Mouse (Mus musculus) urinary bladder, adult 2 months (tissue): ENCODE data around the gene Map3k13. TPM values are rescaled to one million over a fixed set of nuclear protein-coding genes. Genes with fewer than 3 reads are reported as not detected.
"Not testable (repeated sequence)": the region's sequence is repeated elsewhere in the genome, so short reads cannot be mapped to it uniquely, and the experiment has no call there.

Experiments used
- DNase-seq: peaks from one replicate; pipeline ENCODE4 v3.0.0; 2022; ENCODE audit warnings: low spot score
- polyA plus RNA-seq: library from polyadenylated mRNA; depleted of rRNA; stranded (reverse); fragments of >200 nt; gene quantifications from 2 replicates; pipeline ENCODE4 v1.2.3, GENCODE M21; 2012; rRNA removed

Map3k13 gene
- 0.69 and 0.96 TPM in 2 replicates for polyA plus RNA-seq

DNA sequence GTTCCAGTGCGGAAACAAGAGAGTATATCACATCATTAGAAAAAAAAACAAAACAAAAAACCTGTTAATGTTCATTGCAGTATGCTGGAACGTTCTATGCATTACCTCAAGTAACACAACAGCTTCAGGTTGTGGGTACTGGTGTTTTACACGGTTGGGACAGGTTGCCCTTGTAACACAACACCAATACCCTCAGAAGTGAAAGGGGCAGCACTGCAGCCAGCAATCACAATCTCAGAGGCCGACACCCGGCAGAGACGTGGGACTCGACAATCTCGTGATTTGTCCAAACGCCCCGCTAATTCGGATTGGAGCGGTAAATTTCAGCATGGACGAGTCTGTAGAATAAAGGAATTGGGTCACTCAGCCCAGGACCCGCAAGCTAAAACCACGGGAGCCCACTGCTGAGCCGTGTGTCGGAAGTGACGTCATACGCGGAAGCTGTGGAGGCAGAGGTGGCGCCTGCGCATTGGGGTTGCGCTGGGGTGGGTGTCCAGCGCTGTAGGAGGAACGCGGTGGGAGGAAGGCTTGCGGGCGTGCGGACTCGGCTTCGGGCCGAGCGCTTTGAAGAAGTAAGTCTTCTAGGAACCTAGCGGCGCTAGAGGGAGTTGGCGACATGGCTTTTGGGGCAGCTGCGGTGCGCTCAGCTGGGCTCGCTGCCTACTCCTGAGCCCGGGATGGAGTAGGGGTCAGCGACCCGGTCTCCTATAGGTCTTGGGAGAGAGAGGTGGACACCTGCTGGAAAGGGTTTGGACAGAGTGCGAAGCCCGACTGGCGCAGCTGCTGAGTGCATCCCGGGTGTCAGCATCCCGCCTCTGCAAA, at the start of gene Map3k13:
Gene Map3k13 (plus strand): TSS at position 472 of the 822 bp plus-strand sequence.
- peak; percentile 84 for DNase-seq

GRCm38 (mm10) chr16:21758447-21758846, 35.7 kb upstream of the Map3k13 start:
- DNase-seq = no peak

DNA sequence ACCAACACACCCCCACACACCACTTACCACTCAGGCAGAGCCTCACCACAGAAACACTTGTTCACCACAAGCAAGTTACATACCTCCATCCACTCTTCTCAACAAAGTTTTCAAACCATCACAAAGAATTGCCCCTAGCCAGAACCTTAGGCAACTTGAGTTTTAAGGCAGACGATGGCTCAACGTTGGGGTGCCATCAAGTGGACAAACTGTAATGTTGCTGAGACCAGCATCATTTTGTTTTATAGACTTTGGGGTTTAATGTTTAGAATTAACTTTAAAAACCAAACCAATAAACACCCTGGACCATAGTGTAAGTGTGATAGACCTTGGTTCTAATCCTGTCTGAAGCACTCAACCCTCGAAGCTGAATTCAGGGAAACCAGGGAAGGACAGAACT, 25.9 kb upstream of the Map3k13 start:
- DNase-seq = no peak

GRCm38 (mm10) chr16:21769667-21770066, 24.5 kb upstream of the Map3k13 start:
- no peak for DNase-seq

GRCm38 (mm10) chr16:21774725-21775124, 19.4 kb upstream of the Map3k13 start:
- DNase-seq = no peak

DNA sequence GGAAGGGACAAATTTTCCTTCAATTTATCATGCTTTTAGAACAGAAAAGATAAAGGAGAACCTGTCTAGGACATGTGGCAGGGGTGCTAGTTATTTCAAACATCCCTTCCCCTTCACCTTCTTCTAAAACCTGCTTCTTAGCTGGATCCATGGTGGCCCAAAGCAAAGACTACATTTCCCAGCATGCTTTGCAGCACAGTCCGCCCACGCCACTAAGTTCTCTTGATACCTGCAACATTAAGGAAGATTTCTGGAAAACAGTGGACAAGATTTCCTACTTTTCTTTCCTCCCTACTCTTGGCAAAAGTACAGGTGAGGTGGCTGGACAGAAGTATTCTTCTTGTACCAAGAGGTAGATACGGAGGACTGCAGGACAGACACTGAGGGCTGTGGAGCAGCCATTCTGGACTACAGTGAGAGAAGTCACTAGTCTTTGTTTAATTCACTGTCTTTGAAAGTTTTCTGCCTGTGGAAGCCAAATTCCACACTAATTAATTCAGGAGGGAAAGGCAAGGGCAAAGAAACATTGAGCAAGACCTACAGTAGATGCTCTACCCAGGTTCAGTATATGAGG, 15.8 kb upstream of the Map3k13 start:
- DNase-seq = no peak

- no peak for DNase-seq
Measured at GRCm38 (mm10) chr16:21779149-21779548, 15.0 kb upstream of the Map3k13 start.

DNA sequence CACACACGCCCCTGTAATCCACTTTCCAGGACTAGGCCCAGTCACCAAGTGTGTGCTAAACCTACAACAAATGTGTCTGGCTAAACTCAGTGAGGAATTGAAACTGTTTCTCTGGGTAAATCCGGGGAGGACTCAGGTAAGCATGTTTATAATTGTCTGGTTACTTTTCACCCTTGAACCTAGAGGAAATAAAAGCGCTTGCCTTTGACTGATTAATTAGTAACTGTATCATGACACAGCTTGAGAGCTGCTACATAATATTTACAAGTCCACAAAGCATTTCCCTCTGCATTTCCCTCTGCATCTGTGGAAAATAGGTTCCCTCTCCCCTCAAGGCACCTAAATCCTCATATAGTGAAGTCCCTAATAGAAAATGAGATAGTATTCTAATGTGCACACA, 12.9 kb upstream of the Map3k13 start:
- DNase-seq = no peak

GRCm38 (mm10) chr16:21781895-21782294, 12.3 kb upstream of the Map3k13 start:
- no peak for DNase-seq

- no peak for DNase-seq
Measured at GRCm38 (mm10) chr16:21782807-21783206, 11.3 kb upstream of the Map3k13 start.

DNA sequence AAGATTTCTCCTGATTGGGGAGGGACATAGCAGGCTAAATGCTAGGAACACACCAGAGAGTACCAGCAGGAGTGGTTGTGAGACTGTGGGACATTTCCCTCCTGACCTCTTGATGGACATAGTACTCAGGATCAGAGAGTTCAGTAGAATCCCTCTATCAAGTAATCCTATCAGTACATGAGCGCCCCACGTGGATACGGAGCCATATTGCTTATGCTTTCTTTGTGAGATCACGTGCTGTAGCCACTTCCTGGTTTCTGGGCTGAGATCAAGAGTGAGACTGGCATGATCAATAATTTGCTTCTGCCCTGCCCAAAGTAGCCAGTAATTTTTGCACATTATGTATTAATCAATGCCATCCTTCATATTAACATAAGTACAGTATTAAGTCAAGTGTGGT, 9.1 kb upstream of the Map3k13 start:
- no peak for DNase-seq

- no peak for DNase-seq
Measured at GRCm38 (mm10) chr16:21786317-21786716, 7.8 kb upstream of the Map3k13 start.

- DNase-seq = peak; percentile 63
Measured at GRCm38 (mm10) chr16:21787516-21788353, 6.4 kb upstream of the Map3k13 start, which contains the start of gene Ehhadh. Gene Ehhadh (minus strand): TSS chr16:21787807.

GRCm38 (mm10) chr16:21788581-21788980, 5.6 kb upstream of the Map3k13 start:
- DNase-seq = no peak

DNA sequence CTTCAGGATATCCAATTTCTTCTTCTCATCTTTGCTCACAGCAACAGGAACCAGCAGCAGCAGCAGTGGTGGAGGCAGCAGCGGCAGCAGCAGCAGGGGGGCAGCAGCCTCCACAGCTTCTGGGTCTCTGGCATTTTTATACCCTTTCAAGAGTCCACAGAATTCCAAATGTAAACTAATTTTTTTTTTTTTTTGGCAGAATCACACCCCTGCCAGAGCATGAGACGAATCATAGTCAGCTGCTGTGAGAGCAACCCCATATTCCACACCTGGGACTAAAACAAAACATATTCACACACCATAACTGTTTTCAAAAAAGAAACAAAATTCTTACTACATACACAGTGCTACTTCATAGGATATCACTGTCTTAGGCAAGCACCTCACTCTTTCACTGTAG, 5.0 kb upstream of the Map3k13 start:
- no peak for DNase-seq

DNA sequence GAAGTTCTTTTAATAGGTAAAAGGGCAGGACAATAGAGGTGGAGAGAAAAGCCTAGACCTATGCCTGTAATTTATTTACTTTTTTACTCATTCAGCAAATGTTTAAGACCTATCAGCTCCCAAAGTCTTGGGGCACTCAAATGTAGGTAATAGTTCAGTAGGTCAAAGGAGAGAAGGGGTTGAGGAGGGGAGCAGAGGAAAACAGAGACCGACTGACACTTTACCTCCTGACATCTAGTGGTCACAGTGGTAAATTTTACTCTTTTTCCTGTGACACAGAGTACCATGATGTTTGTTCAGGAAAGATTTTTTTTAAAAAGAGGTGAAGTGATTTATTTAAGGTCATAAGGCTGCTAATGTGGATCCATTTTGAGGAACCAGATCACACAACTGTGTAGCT, 3.7 kb upstream of the Map3k13 start:
- DNase-seq = no peak

- DNase-seq = no peak
Measured at GRCm38 (mm10) chr16:21791779-21792178, 2.4 kb upstream of the Map3k13 start.

GRCm38 (mm10) chr16:21793080-21793810, 901 bp upstream of the Map3k13 start:
- not testable (repeated sequence) for DNase-seq

DNA sequence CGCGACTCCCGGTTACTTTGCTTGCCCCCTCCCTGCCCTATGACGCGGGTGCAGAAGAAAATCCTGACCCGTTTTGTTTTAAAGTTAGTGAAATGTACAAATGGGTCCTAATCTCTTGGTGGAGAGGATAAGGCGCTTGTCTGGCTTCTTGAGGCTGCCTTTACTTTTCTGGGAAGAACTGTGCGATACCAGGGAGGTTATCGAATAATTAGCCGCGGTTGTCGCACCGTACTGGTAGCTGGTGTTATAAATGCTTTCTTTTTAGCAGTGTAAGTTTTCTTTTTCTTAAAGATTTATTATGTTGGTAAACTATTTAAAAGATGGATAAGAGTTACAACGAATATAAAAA, 525 bp downstream of the Map3k13 start:
- DNase-seq = no peak

GRCm38 (mm10) chr16:21795071-21795470, 925 bp downstream of the Map3k13 start:
- DNase-seq = no peak

DNA sequence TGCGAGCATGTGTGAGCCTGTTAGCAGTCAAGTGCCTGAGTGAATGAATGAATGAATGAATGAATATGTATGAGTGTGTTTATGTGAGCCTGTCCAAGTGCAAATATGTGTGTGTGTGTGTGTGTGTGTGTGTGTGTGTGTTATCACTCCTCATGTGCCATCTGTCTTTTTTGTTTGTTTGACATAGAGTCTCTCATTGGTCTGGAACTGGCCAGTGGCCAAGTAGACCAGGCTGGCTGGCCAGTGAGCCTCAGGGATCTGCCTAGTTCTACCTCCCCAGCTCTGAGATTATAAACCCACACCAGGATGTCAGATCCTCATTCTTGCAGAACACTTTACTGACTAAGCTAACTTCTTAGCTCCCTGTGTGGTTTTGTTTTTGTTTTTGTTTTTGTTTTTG, 10.1 kb downstream of the Map3k13 start:
- no peak for DNase-seq

DNA sequence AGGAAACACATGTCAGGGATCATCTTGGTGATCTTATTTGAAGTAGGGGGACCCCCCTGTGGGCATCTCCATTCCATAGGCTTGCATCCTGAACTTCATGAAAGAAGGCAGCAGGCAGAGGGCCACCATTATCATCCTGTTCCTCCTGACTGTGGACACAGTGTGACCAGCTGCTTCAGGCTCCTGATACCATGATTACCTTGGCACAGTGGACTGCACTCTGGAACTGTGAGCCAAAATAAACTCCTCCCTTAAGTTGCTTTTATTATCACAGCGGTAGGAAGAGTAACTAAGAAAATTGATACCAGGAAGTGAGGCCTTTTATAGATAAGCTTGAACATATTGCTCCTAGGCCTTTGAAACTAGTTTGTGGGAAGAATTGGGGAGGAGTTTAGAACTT, 12.7 kb downstream of the Map3k13 start:
- DNase-seq = no peak
